Mouse (Mus musculus) forebrain, embryonic 14.5 days (tissue): Measurements from ENCODE around the gene Zfp385c. TPM values are rescaled to one million over a fixed set of nuclear protein-coding genes. Genes with fewer than 3 reads are reported as not detected.

Experiments
- ATAC-seq: fragments of 200-750 bp; cut with Nextera tagmentation; 2 replicates; pipeline ENCODE4 v1.8.0; 2017; ENCODE audit warnings: mild to moderate bottlenecking, moderate library complexity
- DNase-seq: peaks from one replicate; pipeline ENCODE4 v3.0.0-alpha.2; 2015; ENCODE audit warnings: low spot score
- H3K27ac ChIP-seq: fragments of 300-500 bp; sonication (generic); 2 replicates; pipeline ENCODE4 v1.5.1; 2014; ENCODE audit warnings: low read depth, mild to moderate bottlenecking, control low read depth, low read length, moderate library complexity
- H3K27me3 ChIP-seq: fragments of 300-500 bp; sonication (generic); replicated peaks from 2 replicates; pipeline ENCODE4 v1.6.1; 2014; ENCODE audit warnings: low read length, control low read depth, mixed read lengths; ENCODE audit not compliant: control insufficient read depth, insufficient read depth
- H3K36me3 ChIP-seq: fragments of 300-500 bp; sonication (generic); 2 replicates; pipeline ENCODE4 v1.6.1; 2014; ENCODE audit warnings: low read length, control low read depth; ENCODE audit not compliant: control insufficient read depth, insufficient read depth
- H3K4me1 ChIP-seq: fragments of 300-500 bp; sonication (generic); 2 replicates; pipeline ENCODE4 v1.6.1; 2014; ENCODE audit warnings: antibody characterized with exemption, low read length, control low read depth; ENCODE audit not compliant: control insufficient read depth, insufficient read depth
- H3K4me2 ChIP-seq: fragments of 300-500 bp; sonication (generic); 2 replicates; pipeline ENCODE4 v1.6.1; 2014; ENCODE audit warnings: mild to moderate bottlenecking, control low read depth, low read length
- H3K4me3 ChIP-seq: fragments of 300-500 bp; sonication (generic); 2 replicates; pipeline ENCODE4 v1.5.1; 2014; ENCODE audit warnings: low read depth, low read length, control low read depth
- H3K9ac ChIP-seq: fragments of 300-500 bp; sonication (generic); 2 replicates; pipeline ENCODE4 v1.6.1; 2014; ENCODE audit warnings: mild to moderate bottlenecking, low read length, control low read depth, moderate library complexity
- H3K9me3 ChIP-seq: fragments of 300-500 bp; sonication (generic); replicated peaks from 2 replicates; pipeline ENCODE4 v1.6.1; 2016; ENCODE audit warnings: low read length, control low read depth, mixed read lengths; ENCODE audit not compliant: control insufficient read depth
- WGBS: fragments of 180-500 bp; shearing (Covaris S2); extraction: QIAGEN DNeasy Blood & Tissue Kit; methylation state at CpG from one replicate; pipeline ENCODE4 v1.1.7; 2014; 5-methylcytosine and 5-hydroxymethylcytosine counted together
- polyA plus RNA-seq: library from polyadenylated mRNA; unstranded; fragments of >200 nt; fragmentation: Nextera tagmentation; extraction: Ambion mirVana; gene quantifications from 2 replicates; pipeline ENCODE4 v1.2.1, GENCODE M21; 2014

The Zfp385c gene
- polyA plus RNA-seq, 1 experiment from 2014 or later, result not detected

GRCm38 (mm10) chr11:100687265-100687664, 5.0 kb downstream of the Zfp385c start:
- peaks cover 6% of the 10 kb centered on the region; the same call in 1 of the 2 replicates for H3K27me3 ChIP-seq
- peaks cover 2% of the 10 kb centered on the region; the same call in 1 of the 2 replicates for H3K4me1 ChIP-seq
- no peak overlapping the region for H3K4me2 ChIP-seq
- H3K4me3 ChIP-seq, result no peak overlapping the region
- H3K9ac ChIP-seq, result no peak overlapping the region
- no peaks in the 10 kb centered on the region for H3K36me3 ChIP-seq
- no peaks in the 10 kb centered on the region for H3K9me3 ChIP-seq
- no peak for ATAC-seq
- WGBS, result 88% methylated on average over 7 of the region's 7 CpGs
- DNase-seq, result no peak
- no peak overlapping the region for H3K27ac ChIP-seq

- ATAC-seq (no peak), DNase-seq (no peak)
- 90% methylated on average over 3 of the region's 3 CpGs for WGBS
- Histone ChIP-seq H3K9ac (no peak overlapping the region), H3K9me3 (no peaks in the 10 kb centered on the region), H3K4me1 (no peaks in the 10 kb centered on the region), H3K36me3 (no peaks in the 10 kb centered on the region), H3K27me3 (no peaks in the 10 kb centered on the region), H3K27ac (no peak overlapping the region), H3K4me3 (no peak overlapping the region), H3K4me2 (no peak overlapping the region)
These were observed 6.9 kb downstream of the Zfp385c start for GRCm38 (mm10) chr11:100685371-100685770.

DNA sequence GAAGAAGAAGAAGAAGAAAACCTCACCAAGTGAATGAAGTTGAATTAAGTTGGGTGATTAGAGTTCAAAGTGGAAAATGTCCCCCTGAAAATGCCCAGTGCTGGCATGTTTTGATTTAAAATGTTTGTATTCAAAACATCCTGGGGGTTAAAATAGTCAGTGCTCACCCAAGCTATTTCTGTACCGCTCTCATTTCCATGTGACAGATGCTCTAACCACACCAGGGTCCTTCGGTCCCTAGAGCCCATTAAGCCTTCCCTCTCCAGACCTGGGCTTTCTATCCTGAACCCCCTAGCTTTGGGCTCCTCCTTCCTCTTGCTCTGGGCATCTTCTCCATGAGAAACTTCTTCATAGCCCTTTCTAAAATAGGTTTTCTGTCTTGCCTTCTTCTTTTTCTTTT, 8.2 kb downstream of the Zfp385c start:
- H3K27ac ChIP-seq, result no peak overlapping the region
- 90% methylated on average over 2 of the region's 2 CpGs for WGBS

GRCm38 (mm10) chr11:100682526-100682925, 9.7 kb downstream of the Zfp385c start:
- Histone ChIP-seq H3K36me3 (no peaks in the 10 kb centered on the region), H3K4me2 (no peak overlapping the region), H3K9ac (no peak overlapping the region), H3K4me1 (no peaks in the 10 kb centered on the region), H3K4me3 (no peak overlapping the region), H3K27me3 (no peaks in the 10 kb centered on the region), H3K9me3 (no peaks in the 10 kb centered on the region), H3K27ac (no peak overlapping the region)
- WGBS, result 67% methylated on average over 5 of the region's 5 CpGs
- ATAC-seq (no peak), DNase-seq (no peak)

More for the DNA sequence above, 8.2 kb downstream of the Zfp385c start:
- no peaks in the 10 kb centered on the region for H3K9me3 ChIP-seq
- H3K4me3 ChIP-seq, result no peak overlapping the region
- no peaks in the 10 kb centered on the region for H3K27me3 ChIP-seq
- DNase-seq, result no peak
- no peak for ATAC-seq
- no peaks in the 10 kb centered on the region for H3K4me1 ChIP-seq
- H3K36me3 ChIP-seq, result no peaks in the 10 kb centered on the region
- no peak overlapping the region for H3K4me2 ChIP-seq
- no peak overlapping the region for H3K9ac ChIP-seq

DNA sequence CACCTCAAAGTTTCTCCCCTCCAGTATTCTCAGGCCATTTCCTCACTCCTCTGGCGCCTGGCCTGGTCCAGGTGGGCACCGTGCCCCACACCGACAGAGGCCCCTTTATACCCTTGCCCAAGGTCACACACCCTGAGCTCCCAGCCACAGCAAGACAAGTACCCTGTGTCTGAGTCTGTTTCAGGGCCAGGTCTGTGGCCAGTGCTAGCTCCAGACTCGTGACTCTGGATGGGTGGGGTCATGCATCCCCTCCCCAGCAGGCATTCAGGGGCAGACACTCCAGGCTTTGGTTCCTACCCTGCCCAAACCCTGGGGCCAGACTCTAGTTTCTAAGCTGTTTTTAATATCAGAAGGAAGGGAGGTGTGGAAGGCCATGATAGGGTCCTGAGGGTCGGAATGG, 10.4 kb downstream of the Zfp385c start:
- DNase-seq (no peak), ATAC-seq (no peak)
- no peaks in the 10 kb centered on the region for H3K4me1 ChIP-seq
- H3K4me3 ChIP-seq, result no peak overlapping the region
- WGBS, result 78% methylated on average over 5 of the region's 5 CpGs
- H3K9ac ChIP-seq, result no peak overlapping the region
- H3K36me3 ChIP-seq, result no peaks in the 10 kb centered on the region
- no peaks in the 10 kb centered on the region for H3K27me3 ChIP-seq
- no peak overlapping the region for H3K27ac ChIP-seq
- no peaks in the 10 kb centered on the region for H3K9me3 ChIP-seq
- no peak overlapping the region for H3K4me2 ChIP-seq

GRCm38 (mm10) chr11:100677810-100678209, 14.4 kb downstream of the Zfp385c start:
- 55% methylated on average over 7 of the region's 7 CpGs for whole genome bisulfite sequencing
- Histone ChIP-seq H3K27ac (no peak overlapping the region), H3K27me3 (no peaks in the 10 kb centered on the region), H3K4me1 (no peaks in the 10 kb centered on the region), H3K36me3 (no peaks in the 10 kb centered on the region), H3K4me3 (no peak overlapping the region), H3K9me3 (no peaks in the 10 kb centered on the region), H3K4me2 (no peak overlapping the region), H3K9ac (no peak overlapping the region)
- DNase-seq (no peak), ATAC-seq (no peak)

GRCm38 (mm10) chr11:100673169-100673568, 19.1 kb downstream of the Zfp385c start:
- H3K4me2 ChIP-seq, result peak overlapping the region; percentile 26; the same call in 1 of the 2 replicates
- no peak overlapping the region for H3K4me3 ChIP-seq
- ATAC-seq (no peak), DNase-seq (peak; percentile 23)
- no peaks in the 10 kb centered on the region for H3K36me3 ChIP-seq
- H3K27ac ChIP-seq, result no peak overlapping the region
- 0 out of 2 replicates have a peak, but pooled peaks cover 2% of the 10 kb centered on the region for H3K9me3 ChIP-seq
- H3K27me3 ChIP-seq, result no peaks in the 10 kb centered on the region
- 2% methylated on average over 23 of the region's 23 CpGs for WGBS
- peak overlapping the region; percentile 25; the same call in 1 of the 2 replicates for H3K9ac ChIP-seq
- no peaks in the 10 kb centered on the region for H3K4me1 ChIP-seq

GRCm38 (mm10) chr11:100671956-100672355, 20.3 kb downstream of the Zfp385c start:
- Histone ChIP-seq H3K4me3 (no peak overlapping the region), H3K9ac (no peak overlapping the region), H3K27me3 (no peaks in the 10 kb centered on the region), H3K4me1 (no peaks in the 10 kb centered on the region), H3K27ac (no peak overlapping the region), H3K36me3 (no peaks in the 10 kb centered on the region), H3K9me3 (0 out of 2 replicates have a peak, but pooled peaks cover 2% of the 10 kb centered on the region), H3K4me2 (no peak overlapping the region)
- DNase-seq, result no peak
- WGBS, result 92% methylated on average over 2 of the region's 2 CpGs
- ATAC-seq, result no peak

GRCm38 (mm10) chr11:100671049-100671448, 21.2 kb downstream of the Zfp385c start:
- no peaks in the 10 kb centered on the region for H3K27me3 ChIP-seq
- no peaks in the 10 kb centered on the region for H3K36me3 ChIP-seq
- WGBS, result 74% methylated on average over 1 of the region's 1 CpGs
- no peak for ATAC-seq
- no peak overlapping the region for H3K4me2 ChIP-seq
- no peak overlapping the region for H3K27ac ChIP-seq
- no peak overlapping the region for H3K9ac ChIP-seq
- H3K4me3 ChIP-seq, result no peak overlapping the region
- H3K4me1 ChIP-seq, result no peaks in the 10 kb centered on the region
- DNase-seq, result no peak
- 0 out of 2 replicates have a peak, but pooled peaks cover 2% of the 10 kb centered on the region for H3K9me3 ChIP-seq
